Mouse (Mus musculus) frontal cortex, adult (tissue): ENCODE measurements at regions not wholly inside any gene's neighbourhood (a gene's known extent, or its start where the extent isn't known, plus 50 kb on each side); places are given as distances from the start of the nearest gene placed in this dataset.

ENCODE experiments used
- ATAC-seq: cut with Nextera tagmentation; 2 replicates; pipeline ENCODE4 v1.9.2; 2017; ENCODE audit warnings: mild to moderate bottlenecking, moderate library complexity, mixed read lengths; ENCODE audit not compliant: low TSS enrichment

DNA sequence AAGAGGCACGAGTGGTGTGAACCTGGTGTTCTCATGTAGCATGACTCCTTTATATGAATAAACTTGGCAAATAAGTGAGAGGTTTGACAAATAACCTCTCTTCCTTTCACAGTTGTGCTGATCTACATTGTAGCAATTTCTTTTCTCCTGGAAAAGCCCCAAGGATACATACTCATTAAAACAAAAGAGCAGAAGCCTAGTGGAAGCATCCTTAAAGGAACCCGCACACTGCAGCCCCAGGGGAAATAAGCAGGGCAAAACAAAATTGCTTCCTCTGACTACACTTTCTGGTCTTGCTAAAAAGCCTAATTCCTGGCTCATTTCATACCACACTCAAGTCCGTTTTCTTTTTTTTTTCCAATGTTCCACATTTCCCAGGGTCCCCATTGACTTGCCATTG lies 72.7 kb upstream of the Gm10184 start:
- no peak for ATAC-seq

DNA sequence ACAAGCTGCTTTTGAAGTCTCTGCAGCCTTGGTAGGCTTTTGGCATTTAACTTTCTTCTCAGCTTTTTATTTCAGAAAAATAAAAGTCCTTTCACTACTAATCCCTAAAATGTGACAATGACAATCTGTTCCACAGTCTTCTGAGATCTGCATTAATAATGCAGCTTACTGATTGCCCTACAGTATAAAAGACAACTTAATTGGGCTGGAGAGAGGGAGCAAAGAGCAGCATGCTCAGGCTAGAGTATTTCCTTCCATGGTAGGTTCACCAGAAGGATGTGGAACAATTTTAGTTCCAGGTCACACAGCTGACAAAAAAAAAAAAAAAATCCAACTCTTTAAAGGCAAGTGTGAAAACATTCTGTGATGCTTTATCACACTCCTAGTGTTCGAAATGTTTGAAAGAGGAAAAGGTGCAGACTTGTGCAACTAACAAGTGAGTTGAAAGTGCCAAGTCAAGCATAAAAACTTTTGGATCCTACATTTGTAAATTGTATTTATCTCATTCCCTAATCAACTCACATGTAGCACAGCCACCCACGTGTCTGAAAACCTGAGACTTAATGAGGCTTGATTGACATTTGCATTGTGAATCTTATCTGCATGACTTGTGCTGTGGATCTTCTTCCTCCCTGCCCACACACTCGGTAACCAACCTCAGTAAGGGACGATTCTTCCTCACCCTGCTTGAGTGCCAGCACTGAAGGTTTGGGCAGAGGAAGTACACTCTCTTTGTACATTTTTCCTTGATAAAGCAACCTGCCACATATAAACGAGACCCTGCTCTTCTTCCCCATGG lies 69.0 kb upstream of the Gm10184 start:
- ATAC-seq = peak; percentile 57; the same call in 1 of the 2 replicates

DNA sequence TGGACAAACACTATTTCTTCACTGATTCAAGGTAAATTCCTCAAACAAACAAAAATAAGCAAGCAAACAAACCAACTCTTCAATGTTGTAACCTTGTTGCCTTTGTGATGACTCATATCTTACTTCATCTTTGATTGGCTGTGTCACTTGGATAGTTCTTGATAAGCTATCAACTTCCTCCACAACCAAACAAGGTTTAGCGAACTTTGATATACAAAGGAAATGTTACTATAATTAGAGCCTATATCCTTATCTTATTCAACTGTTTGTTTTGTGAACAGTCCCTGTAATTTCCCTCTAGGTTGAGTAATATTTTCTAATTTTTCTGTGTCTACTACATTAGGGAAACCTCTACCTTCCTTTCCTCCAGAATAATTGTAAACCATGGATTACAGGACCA lies 52.8 kb upstream of the Gm10184 start:
- ATAC-seq = no peak

DNA sequence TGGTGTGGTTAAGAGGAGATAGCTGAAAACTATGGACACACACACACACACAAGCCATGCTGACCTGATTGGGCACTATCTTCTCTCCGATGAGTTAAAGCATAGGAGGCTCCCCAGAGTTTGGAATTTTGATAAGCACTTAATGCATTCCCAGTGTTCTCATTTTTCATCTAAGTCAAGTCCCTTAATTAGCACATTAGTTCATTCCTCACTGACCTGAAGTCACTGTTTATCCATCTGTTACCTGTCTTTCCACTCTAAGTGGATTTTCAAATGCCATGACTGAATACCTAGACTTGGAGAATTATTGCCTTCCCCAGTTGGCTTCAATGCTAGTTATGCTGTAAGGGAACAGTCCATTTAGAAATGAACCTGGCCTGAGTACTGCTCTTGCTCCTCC lies 51.2 kb upstream of the Gm10184 start:
- ATAC-seq = no peak

DNA sequence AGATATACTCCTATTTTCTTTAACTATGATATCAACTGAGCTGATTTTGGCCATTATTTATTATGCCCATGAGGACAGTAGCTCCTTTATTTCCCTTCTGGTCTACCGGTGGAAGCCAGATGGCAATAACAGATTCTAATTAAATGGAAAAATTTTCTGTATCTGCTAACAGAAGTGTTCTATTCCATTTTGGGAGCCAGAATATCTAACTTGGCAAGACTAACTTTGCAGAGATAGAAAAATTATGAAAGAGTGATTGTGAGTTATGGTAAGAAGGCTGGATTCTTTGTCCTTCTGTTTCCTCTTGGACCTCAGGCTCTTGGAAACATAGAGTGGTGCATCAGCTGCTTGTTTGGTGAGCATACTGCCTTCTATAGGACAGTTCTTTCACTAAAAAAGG lies 50.1 kb upstream of the Gm10184 start:
- 0 out of 2 replicates have a peak, but pooled peaks have one; percentile 38 for ATAC-seq
